Mouse (Mus musculus) kidney, embryonic 16.5 days (tissue): ENCODE results near the gene Gdpd3. TPM values are rescaled to one million over a fixed set of nuclear protein-coding genes. Genes with fewer than 3 reads are reported as not detected.
A peak's percentile ranks its signal among the peaks of the same experiment; 100 is the strongest.

Experiments
- ATAC-seq: fragments of 200-750 bp; cut with Nextera tagmentation; 2 replicates; pipeline ENCODE4 v1.8.0; 2017; ENCODE audit warnings: moderate TSS enrichment; ENCODE audit not compliant: low FRiP score, low TSS enrichment
- H3K27ac ChIP-seq: fragments of 300-500 bp; sonication (generic); 2 replicates; pipeline ENCODE4 v1.5.1; 2014; ENCODE audit warnings: low read length
- H3K27me3 ChIP-seq: fragments of 300-500 bp; sonication (generic); 2 replicates; pipeline ENCODE4 v1.6.1; 2014; ENCODE audit warnings: low read length, control low read depth, mixed read lengths; ENCODE audit not compliant: insufficient read depth
- H3K36me3 ChIP-seq: fragments of 300-500 bp; sonication (generic); 2 replicates; pipeline ENCODE4 v1.6.1; 2014; ENCODE audit warnings: low read length, control low read depth, mixed read lengths; ENCODE audit not compliant: insufficient read depth
- H3K4me1 ChIP-seq: fragments of 300-500 bp; sonication (generic); 2 replicates; pipeline ENCODE4 v1.6.1; 2014; ENCODE audit warnings: low read length, control low read depth, mixed read lengths; ENCODE audit not compliant: insufficient read depth
- H3K4me2 ChIP-seq: fragments of 300-500 bp; sonication (generic); replicated peaks from 2 replicates; pipeline ENCODE4 v1.6.1; 2014; ENCODE audit warnings: low read depth, low read length
- H3K4me3 ChIP-seq: fragments of 300-500 bp; sonication (generic); 2 replicates; pipeline ENCODE4 v1.5.1; 2014; ENCODE audit warnings: mild to moderate bottlenecking, low read length
- H3K9ac ChIP-seq: fragments of 300-500 bp; sonication (generic); replicated peaks from 2 replicates; pipeline ENCODE4 v1.6.1; 2014; ENCODE audit warnings: low read length
- H3K9me3 ChIP-seq: fragments of 300-500 bp; sonication (generic); 2 replicates; pipeline ENCODE4 v1.6.1; 2016; ENCODE audit warnings: low read length, control low read depth
- WGBS: fragments of 180-500 bp; shearing (Covaris S2); extraction: QIAGEN DNeasy Blood & Tissue Kit; methylation state at CpG from one replicate; pipeline ENCODE4 v1.1.7; 2014; 5-methylcytosine and 5-hydroxymethylcytosine counted together
- polyA plus RNA-seq: library from polyadenylated mRNA; unstranded; fragments of >200 nt; fragmentation: Nextera tagmentation; extraction: Ambion mirVana; gene quantifications from 2 replicates; pipeline ENCODE4 v1.2.1, GENCODE M21; 2015

The Gdpd3 gene
- polyA plus RNA-seq, 1 experiment from 2014 or later: 2.0 TPM

DNA sequence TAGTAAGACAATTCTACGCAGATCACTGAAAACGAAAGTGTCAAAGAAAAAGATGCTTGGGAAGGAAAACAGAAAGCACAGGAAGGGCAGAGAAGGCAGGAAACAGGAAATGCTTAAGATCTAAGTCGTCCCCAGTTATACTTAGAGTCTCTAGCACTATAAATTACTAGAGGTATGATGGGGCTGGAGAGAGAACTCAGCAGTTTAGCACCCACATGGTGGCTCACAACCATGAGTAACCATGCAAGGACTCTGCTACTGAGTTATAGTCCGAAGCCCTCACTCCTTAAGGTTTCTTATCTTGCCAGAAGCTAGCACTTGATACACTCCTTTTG, 28.1 kb downstream of the Gdpd3 start:
- H3K4me1 ChIP-seq: peaks cover 40% of the 10 kb centered on the region
- H3K9ac ChIP-seq: no peak overlapping the region
- H3K27me3 ChIP-seq: no peaks in the 10 kb centered on the region
- WGBS: 64% methylated on average over 4 of the region's 4 CpGs
- no peak for ATAC-seq
- H3K4me2 ChIP-seq: no peak overlapping the region
- no peak overlapping the region; the same call in 1 of the 2 replicates for H3K27ac ChIP-seq
- no peaks in the 10 kb centered on the region for H3K9me3 ChIP-seq
- peaks cover 46% of the 10 kb centered on the region for H3K36me3 ChIP-seq
- H3K4me3 ChIP-seq: no peak overlapping the region

DNA sequence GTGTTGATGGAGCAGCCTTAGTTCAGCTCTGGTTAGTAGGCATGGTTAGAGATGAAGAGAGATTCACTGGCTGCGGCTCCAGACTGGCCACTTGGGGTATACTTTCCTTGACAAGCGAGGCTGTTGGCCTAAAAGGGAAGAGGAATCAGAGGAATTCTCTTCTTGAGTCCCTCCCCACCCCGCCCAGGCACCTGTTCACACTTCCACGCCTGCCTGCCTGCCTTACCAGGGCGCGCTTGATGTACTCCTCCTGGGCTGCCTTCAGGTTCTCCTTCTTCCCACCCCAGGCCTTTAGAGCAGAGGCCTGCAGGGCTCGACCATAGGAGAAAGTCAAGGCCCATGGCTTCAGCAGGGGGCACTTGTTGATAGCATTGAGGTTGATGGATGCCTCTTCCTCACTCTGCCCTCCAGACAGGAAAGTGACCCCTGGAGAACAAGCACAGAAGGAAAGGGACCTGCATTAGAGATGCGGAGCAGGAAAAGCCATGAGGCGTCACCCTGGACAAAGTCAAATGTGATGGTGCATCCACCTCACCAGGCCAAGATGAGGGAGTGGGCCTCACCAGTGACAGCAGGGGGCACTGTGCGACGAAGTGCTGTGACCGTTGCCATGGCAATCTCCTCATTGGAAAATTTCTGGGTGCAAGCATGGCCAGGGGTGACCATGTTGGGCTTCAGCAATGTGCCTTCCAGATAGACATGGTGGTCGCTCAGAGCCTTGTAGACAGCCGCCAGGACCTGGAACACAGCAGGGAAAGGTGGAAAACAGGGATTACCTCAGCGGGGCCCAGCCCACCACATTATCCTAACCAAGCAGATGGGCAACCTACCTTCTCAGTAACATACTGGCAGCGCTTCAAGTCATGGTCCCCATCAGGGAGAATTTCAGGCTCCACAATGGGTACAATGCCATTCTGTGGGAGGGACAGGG, 29.5 kb downstream of the Gdpd3 start:
- no peak overlapping the region for H3K4me2 ChIP-seq
- H3K27ac ChIP-seq: no peak overlapping the region
- no peaks in the 10 kb centered on the region for H3K9me3 ChIP-seq
- 79% methylated on average over 16 of the region's 16 CpGs for WGBS
- peaks cover 35% of the 10 kb centered on the region for H3K36me3 ChIP-seq
- H3K4me1 ChIP-seq: peaks cover 49% of the 10 kb centered on the region
- no peaks in the 10 kb centered on the region for H3K27me3 ChIP-seq
- ATAC-seq: no peak
- H3K9ac ChIP-seq: 0 out of 2 replicates have a peak overlapping the region, but pooled peaks have one; percentile 8
- H3K4me3 ChIP-seq: no peak overlapping the region

DNA sequence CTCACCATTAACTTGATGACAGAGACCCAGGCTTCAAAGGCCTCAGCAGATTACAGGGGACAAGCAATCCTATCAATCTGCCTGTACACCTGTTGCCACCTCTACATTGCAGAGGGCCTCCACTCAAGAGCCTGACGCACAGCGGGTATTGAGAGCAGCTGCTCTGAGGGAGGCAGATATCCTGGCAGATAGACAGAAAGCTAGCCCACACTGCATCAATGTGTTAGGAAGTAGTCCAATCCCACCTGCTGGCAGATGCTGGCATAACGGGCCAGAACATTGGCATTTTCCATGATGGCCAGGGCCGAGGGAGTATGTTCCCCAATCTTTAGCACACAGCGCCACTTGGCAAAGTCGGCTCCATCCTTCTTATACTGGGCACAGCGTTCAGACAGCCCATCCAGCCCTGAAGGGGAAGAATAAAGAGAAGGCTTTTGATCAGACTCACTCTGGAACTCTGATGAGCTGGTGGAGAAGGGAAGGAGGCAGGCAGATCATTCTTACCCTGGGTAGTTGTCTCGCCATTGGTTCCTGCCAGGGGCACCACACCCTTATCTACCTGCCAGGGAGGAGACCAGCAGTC, 30.3 kb downstream of the Gdpd3 start:
- Histone ChIP-seq H3K27me3 (no peaks in the 10 kb centered on the region), H3K27ac (no peak overlapping the region), H3K4me2 (peak overlapping the region; percentile 81; the same call in 1 of the 2 replicates), H3K4me3 (peak overlapping the region; percentile 89; the same call in 1 of the 2 replicates), H3K9ac (0 out of 2 replicates have a peak overlapping the region, but pooled peaks have one; percentile 22), H3K9me3 (no peaks in the 10 kb centered on the region), H3K36me3 (peaks cover 35% of the 10 kb centered on the region), H3K4me1 (peaks cover 47% of the 10 kb centered on the region)
- WGBS: 82% methylated on average over 8 of the region's 8 CpGs
- ATAC-seq: no peak

DNA sequence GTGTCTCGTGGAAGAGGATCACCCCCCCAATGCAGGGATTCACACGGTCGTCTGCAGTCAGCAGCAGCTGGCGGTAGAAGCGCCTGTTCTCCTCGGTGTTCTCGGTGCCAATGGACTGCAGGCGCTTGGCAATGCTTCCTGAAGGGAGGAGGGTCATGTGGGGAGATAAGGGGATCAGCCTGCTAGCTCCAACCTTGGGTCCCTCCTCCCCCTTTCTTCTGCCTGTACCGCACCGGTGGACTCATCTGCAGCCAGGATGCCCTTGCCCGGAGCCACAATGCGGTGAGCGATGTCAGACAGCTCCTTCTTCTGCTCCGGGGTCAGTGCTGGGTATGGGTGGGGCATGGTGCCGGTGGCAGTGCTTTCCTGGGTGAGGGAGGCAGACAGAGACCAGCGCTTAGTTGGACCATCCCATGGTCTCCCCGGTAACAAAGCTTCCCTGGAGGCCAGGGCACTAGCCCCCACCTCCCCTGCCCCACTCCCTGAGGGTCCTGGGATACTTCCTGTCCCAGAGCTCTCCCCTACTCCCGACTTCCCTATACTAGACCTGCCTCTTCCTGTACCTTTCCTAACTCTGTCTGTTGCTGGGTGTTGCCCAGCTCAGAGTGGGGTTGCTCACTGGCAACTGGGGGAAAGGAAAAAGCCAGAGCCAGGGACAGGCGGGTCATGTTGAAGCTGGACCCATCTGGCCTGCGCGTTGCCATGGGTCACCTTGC, 31.4 kb downstream of the Gdpd3 start, which contains the start of gene Fam57b:
Gene Fam57b, plus strand, starts transcription at position 258 of the 716 bp plus-strand sequence.
- H3K4me2 ChIP-seq: peak within 1 kb of the TSS; percentile 81
- H3K27ac ChIP-seq: peak within 1 kb of the TSS; percentile 92
- H3K9me3 ChIP-seq: no peaks in the 10 kb centered on the region
- H3K27me3 ChIP-seq: no peaks in the 10 kb centered on the region
- no peak for ATAC-seq
- WGBS: 23% methylated on average over 21 of the region's 21 CpGs
- H3K4me1 ChIP-seq: peaks cover 47% of the 10 kb centered on the region
- H3K9ac ChIP-seq: peak within 1 kb of the TSS; percentile 91
- peaks cover 35% of the 10 kb centered on the region for H3K36me3 ChIP-seq
- peak within 1 kb of the TSS; percentile 89 for H3K4me3 ChIP-seq

DNA sequence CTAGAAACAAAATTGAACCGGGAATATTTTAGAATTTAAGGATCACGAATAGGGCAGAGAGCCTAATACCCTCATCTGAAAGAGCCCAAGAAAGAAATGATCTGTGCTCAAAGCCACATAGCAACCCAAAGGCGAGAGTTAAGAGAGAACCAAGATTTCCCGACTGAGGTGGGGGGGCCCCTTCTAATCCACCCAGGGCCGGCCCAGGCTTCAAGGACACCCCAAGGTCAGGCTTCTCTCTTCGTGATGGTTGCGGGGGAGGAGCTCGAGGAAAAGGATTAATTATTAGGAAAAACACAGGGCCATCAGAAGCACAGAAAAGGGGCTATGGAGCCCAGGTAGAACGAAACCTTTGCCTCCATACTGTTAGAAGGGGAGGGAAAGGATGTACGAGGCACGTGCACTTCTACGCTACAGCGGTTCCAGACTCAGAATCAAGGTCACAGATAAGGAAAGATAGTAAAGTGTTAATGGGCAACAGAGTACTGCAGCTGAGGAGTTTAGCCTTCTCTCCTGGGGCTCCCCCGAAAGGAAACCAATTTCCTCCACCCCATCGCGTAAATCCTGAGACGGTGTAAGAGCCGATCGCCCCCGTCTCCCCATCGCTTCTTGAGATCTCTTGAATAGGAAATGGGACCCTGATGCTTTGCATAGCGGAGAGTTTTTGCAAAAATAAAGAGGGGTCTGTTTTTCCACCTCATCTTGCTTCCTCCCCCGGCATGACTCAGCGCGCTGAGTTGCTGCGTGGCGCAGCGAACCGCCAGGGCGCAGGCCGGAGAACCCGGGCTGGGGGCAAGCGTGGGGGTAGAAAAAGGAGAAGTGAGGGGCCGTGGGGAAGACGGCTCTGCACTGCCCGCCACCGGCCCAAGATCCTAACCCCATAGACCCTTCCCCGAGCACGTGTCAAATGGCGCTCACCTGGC, 32.3 kb downstream of the Gdpd3 start:
- Histone ChIP-seq H3K4me2 (peak overlapping the region; percentile 81), H3K9me3 (no peaks in the 10 kb centered on the region), H3K9ac (peak overlapping the region; percentile 91), H3K36me3 (peaks cover 35% of the 10 kb centered on the region), H3K27me3 (no peaks in the 10 kb centered on the region), H3K27ac (peak overlapping the region; percentile 92), H3K4me3 (peak overlapping the region; percentile 89), H3K4me1 (peaks cover 40% of the 10 kb centered on the region)
- WGBS: under 1% methylated on average over 40 of the region's 40 CpGs
- no peak for ATAC-seq

DNA sequence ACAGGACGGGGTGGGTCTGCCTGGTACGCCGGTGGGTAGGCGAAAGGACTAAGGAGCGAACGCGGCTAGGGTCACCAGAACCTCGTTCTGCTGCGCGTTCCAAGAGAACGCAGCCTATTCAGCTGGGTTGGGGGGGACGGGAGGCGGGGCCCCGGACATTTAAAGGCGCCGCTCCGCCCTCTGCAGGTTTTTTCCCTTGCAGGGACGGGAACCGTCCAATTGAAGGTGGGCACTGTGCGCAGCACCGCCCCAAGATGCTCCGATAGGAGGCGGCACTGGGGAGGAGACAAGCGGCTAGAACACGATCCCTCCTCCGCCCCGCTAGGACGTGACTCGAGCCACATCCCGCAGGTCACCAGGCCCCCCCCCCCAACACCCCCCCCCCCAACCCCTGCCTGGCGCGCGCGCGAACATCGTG, 32.9 kb downstream of the Gdpd3 start:
- under 1% methylated on average over 30 of the region's 36 CpGs for WGBS

DNA sequence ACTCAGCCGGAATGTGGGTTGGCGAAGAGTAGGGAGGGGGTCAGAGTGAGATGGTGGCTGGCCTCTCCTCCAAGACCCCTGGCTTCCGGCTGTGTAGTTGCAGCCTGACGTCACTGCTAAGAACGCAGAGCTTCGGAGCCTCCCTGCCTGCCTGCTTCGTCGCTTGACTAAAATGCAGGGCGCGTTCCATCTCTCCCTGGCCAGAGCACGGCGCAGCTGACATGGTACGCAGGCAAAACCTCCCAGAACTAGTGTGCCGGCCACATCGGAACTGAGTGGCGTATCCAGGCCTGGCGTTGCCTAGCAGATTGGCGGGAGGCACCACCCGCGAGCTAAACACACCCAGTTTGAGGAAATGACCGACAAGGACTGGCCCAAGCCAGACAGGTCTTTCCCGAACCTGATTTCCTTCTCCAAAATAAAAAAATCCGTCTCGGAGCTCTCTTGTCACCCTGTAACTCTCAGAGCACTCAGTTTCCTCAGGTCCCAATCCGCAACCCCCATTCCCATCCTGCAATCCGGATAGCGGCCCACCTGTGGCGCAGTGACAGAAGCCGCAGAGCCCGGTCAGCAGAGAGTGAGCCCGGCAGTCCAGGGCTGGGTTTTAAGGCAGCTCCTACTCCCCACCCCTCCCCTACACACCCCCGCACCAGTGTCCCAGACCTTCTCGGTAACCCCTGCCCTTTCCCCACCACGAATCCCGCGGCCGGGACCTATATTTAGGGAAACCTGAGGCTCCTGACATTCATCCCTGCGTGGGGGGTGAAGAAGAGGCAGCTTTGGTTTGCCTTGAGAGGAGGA, 33.5 kb downstream of the Gdpd3 start:
- no peaks in the 10 kb centered on the region for H3K27me3 ChIP-seq
- peaks cover 27% of the 10 kb centered on the region for H3K36me3 ChIP-seq
- ATAC-seq: peak; percentile 90
- peak overlapping the region; percentile 97 for H3K27ac ChIP-seq
- H3K4me3 ChIP-seq: peak overlapping the region; percentile 89
- peak overlapping the region; percentile 81 for H3K4me2 ChIP-seq
- WGBS: under 1% methylated on average over 36 of the region's 38 CpGs
- H3K9me3 ChIP-seq: no peaks in the 10 kb centered on the region
- peaks cover 36% of the 10 kb centered on the region for H3K4me1 ChIP-seq
- peak overlapping the region; percentile 77 for H3K9ac ChIP-seq

More for the DNA sequence above, 32.9 kb downstream of the Gdpd3 start:
- Histone ChIP-seq H3K4me1 (peaks cover 40% of the 10 kb centered on the region), H3K36me3 (peaks cover 33% of the 10 kb centered on the region), H3K27me3 (no peaks in the 10 kb centered on the region), H3K27ac (peak overlapping the region; percentile 97), H3K9me3 (no peaks in the 10 kb centered on the region), H3K9ac (peak overlapping the region; percentile 91), H3K4me2 (peak overlapping the region; percentile 81), H3K4me3 (peak overlapping the region; percentile 89)
- ATAC-seq: peak; percentile 96

DNA sequence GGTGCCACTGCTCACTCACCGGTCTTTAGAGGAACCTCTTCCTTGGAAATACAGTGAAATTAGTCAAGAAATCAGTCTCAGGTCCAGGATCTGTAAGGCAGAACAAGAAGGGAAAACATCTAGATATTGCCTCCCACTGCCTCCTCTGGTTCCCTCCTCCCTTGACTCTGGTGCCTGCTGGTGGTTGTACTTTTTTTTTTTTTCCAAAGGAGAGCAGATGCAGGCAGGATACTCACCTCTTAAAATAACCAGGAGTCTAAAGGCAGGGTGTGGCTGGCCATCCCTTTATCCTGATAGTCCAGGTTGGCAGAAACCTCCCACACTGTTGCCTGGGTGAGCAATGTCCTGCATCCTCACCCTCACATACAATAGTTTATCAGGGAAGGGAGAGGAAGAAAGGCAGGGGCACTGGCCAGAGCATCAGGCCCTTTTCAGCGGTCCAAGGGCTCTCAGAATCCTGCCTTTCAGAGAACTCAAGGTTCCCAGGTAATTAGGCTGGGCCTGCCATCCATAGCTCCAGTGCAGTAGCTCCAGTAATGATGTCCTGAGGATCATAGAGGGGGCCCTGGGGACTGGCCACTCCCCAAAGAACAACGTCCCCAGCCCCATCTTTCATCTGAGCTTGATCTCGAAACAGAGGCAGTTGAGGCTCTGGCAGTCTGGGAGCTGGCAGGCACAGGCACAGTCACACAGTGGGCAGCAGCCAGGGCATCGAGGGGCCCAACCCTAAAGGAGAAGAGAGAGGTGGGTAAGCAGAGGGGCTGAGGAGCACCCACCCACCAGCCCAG, 34.3 kb downstream of the Gdpd3 start:
- Histone ChIP-seq H3K27ac (peak overlapping the region; percentile 97), H3K9me3 (no peaks in the 10 kb centered on the region), H3K4me2 (peak overlapping the region; percentile 81), H3K36me3 (peaks cover 19% of the 10 kb centered on the region), H3K4me1 (peaks cover 33% of the 10 kb centered on the region), H3K27me3 (no peaks in the 10 kb centered on the region), H3K4me3 (peak overlapping the region; percentile 89), H3K9ac (peak overlapping the region; percentile 77)
- WGBS: 42% methylated on average over 5 of the region's 5 CpGs
- ATAC-seq: no peak
